Mouse (Mus musculus) forebrain, embryonic 14.5 days (tissue): ENCODE data around the gene Zfp202. TPM values are rescaled to one million over a fixed set of nuclear protein-coding genes. Genes with fewer than 3 reads are reported as not detected.

Experiments used
- ATAC-seq: fragments of 200-750 bp; cut with Nextera tagmentation; 2 replicates; pipeline ENCODE4 v1.8.0; 2017; ENCODE audit warnings: mild to moderate bottlenecking, moderate library complexity
- DNase-seq: peaks from one replicate; pipeline ENCODE4 v3.0.0-alpha.2; 2015; ENCODE audit warnings: low spot score
- H3K27ac ChIP-seq: fragments of 300-500 bp; sonication (generic); 2 replicates; pipeline ENCODE4 v1.5.1; 2014; ENCODE audit warnings: low read depth, mild to moderate bottlenecking, control low read depth, low read length, moderate library complexity
- H3K27me3 ChIP-seq: fragments of 300-500 bp; sonication (generic); replicated peaks from 2 replicates; pipeline ENCODE4 v1.6.1; 2014; ENCODE audit warnings: low read length, control low read depth, mixed read lengths; ENCODE audit not compliant: control insufficient read depth, insufficient read depth
- H3K36me3 ChIP-seq: fragments of 300-500 bp; sonication (generic); 2 replicates; pipeline ENCODE4 v1.6.1; 2014; ENCODE audit warnings: low read length, control low read depth; ENCODE audit not compliant: control insufficient read depth, insufficient read depth
- H3K4me1 ChIP-seq: fragments of 300-500 bp; sonication (generic); 2 replicates; pipeline ENCODE4 v1.6.1; 2014; ENCODE audit warnings: antibody characterized with exemption, low read length, control low read depth; ENCODE audit not compliant: control insufficient read depth, insufficient read depth
- H3K4me2 ChIP-seq: fragments of 300-500 bp; sonication (generic); 2 replicates; pipeline ENCODE4 v1.6.1; 2014; ENCODE audit warnings: mild to moderate bottlenecking, control low read depth, low read length
- H3K4me3 ChIP-seq: fragments of 300-500 bp; sonication (generic); 2 replicates; pipeline ENCODE4 v1.5.1; 2014; ENCODE audit warnings: low read depth, low read length, control low read depth
- H3K9ac ChIP-seq: fragments of 300-500 bp; sonication (generic); 2 replicates; pipeline ENCODE4 v1.6.1; 2014; ENCODE audit warnings: mild to moderate bottlenecking, low read length, control low read depth, moderate library complexity
- H3K9me3 ChIP-seq: fragments of 300-500 bp; sonication (generic); replicated peaks from 2 replicates; pipeline ENCODE4 v1.6.1; 2016; ENCODE audit warnings: low read length, control low read depth, mixed read lengths; ENCODE audit not compliant: control insufficient read depth
- WGBS: fragments of 180-500 bp; shearing (Covaris S2); extraction: QIAGEN DNeasy Blood & Tissue Kit; methylation state at CpG from one replicate; pipeline ENCODE4 v1.1.7; 2014; 5-methylcytosine and 5-hydroxymethylcytosine counted together
- polyA plus RNA-seq: library from polyadenylated mRNA; unstranded; fragments of >200 nt; fragmentation: Nextera tagmentation; extraction: Ambion mirVana; gene quantifications from 2 replicates; pipeline ENCODE4 v1.2.1, GENCODE M21; 2014

Gene Zfp202
- polyA plus RNA-seq, 1 experiment from 2014 or later: 8.5 TPM

GRCm38 (mm10) chr9:40234233-40235072 lies 42.3 kb downstream of the Zfp202 start:
- no peak for ATAC-seq

GRCm38 (mm10) chr9:40235220-40235619 lies 43.1 kb downstream of the Zfp202 start:
- Histone ChIP-seq H3K27me3 (no peaks in the 10 kb centered on the region), H3K27ac (no peak overlapping the region)

More at GRCm38 (mm10) chr9:40234233-40235072, 42.3 kb downstream of the Zfp202 start:
- Histone ChIP-seq H3K9ac (no peak overlapping the region), H3K4me1 (no peaks in the 10 kb centered on the region), H3K27me3 (no peaks in the 10 kb centered on the region), H3K4me2 (no peak overlapping the region), H3K9me3 (no peaks in the 10 kb centered on the region), H3K27ac (no peak overlapping the region), H3K4me3 (no peak overlapping the region), H3K36me3 (no peaks in the 10 kb centered on the region)
- no peak for DNase-seq
- 77% methylated on average over 10 of the region's 10 CpGs for WGBS

GRCm38 (mm10) chr9:40239749-40240148 lies 47.6 kb downstream of the Zfp202 start:
- ATAC-seq: no peak
- 15% methylated on average over 4 of the region's 4 CpGs for WGBS
- no peak overlapping the region for H3K4me3 ChIP-seq
- no peak overlapping the region for H3K27ac ChIP-seq
- H3K36me3 ChIP-seq: no peaks in the 10 kb centered on the region
- no peaks in the 10 kb centered on the region for H3K9me3 ChIP-seq
- H3K4me1 ChIP-seq: peaks cover 10% of the 10 kb centered on the region; the same call in 1 of the 2 replicates
- H3K27me3 ChIP-seq: no peaks in the 10 kb centered on the region
- DNase-seq: no peak
- H3K4me2 ChIP-seq: no peak overlapping the region
- no peak overlapping the region for H3K9ac ChIP-seq

More at GRCm38 (mm10) chr9:40235220-40235619, 43.1 kb downstream of the Zfp202 start:
- no peaks in the 10 kb centered on the region for H3K9me3 ChIP-seq
- H3K9ac ChIP-seq: no peak overlapping the region
- H3K4me2 ChIP-seq: no peak overlapping the region
- 90% methylated on average over 7 of the region's 7 CpGs for WGBS
- H3K4me1 ChIP-seq: no peaks in the 10 kb centered on the region
- ATAC-seq (no peak), DNase-seq (no peak)
- H3K36me3 ChIP-seq: no peaks in the 10 kb centered on the region
- no peak overlapping the region for H3K4me3 ChIP-seq

- Histone ChIP-seq H3K27ac (no peak overlapping the region), H3K27me3 (no peaks in the 10 kb centered on the region), H3K9me3 (no peaks in the 10 kb centered on the region), H3K36me3 (no peaks in the 10 kb centered on the region), H3K9ac (no peak overlapping the region), H3K4me3 (no peak overlapping the region), H3K4me2 (peak overlapping the region; percentile 57; the same call in 1 of the 2 replicates), H3K4me1 (peaks cover 10% of the 10 kb centered on the region; the same call in 1 of the 2 replicates)
- WGBS: 31% methylated on average over 5 of the region's 5 CpGs
- ATAC-seq (no peak), DNase-seq (no peak)
Measured at GRCm38 (mm10) chr9:40240311-40240710, 48.2 kb downstream of the Zfp202 start.

GRCm38 (mm10) chr9:40241223-40241801 lies 49.2 kb downstream of the Zfp202 start:
- Histone ChIP-seq H3K27me3 (no peaks in the 10 kb centered on the region), H3K4me1 (peaks cover 10% of the 10 kb centered on the region; the same call in 1 of the 2 replicates), H3K36me3 (no peaks in the 10 kb centered on the region), H3K27ac (peak overlapping the region; percentile 81), H3K4me2 (peak overlapping the region; percentile 57), H3K9ac (peak overlapping the region; percentile 67), H3K9me3 (no peaks in the 10 kb centered on the region), H3K4me3 (peak overlapping the region; percentile 39)
- under 1% methylated on average over 15 of the region's 15 CpGs for WGBS
- DNase-seq (peak; percentile 85), ATAC-seq (peak; percentile 88)

- H3K4me2 ChIP-seq: peak overlapping the region; percentile 57
- ATAC-seq (peak; percentile 82), DNase-seq (peak; percentile 90)
- no peaks in the 10 kb centered on the region for H3K36me3 ChIP-seq
- H3K4me3 ChIP-seq: peak overlapping the region; percentile 39
- H3K9ac ChIP-seq: peak overlapping the region; percentile 67
- H3K27me3 ChIP-seq: no peaks in the 10 kb centered on the region
- WGBS: 54% methylated on average over 13 of the region's 13 CpGs
- H3K4me1 ChIP-seq: peaks cover 10% of the 10 kb centered on the region; the same call in 1 of the 2 replicates
- H3K9me3 ChIP-seq: no peaks in the 10 kb centered on the region
- H3K27ac ChIP-seq: peak overlapping the region; percentile 81
Measured at GRCm38 (mm10) chr9:40241951-40242888, 50.1 kb downstream of the Zfp202 start.

- H3K27me3 ChIP-seq: no peaks in the 10 kb centered on the region
- no peak overlapping the region for H3K27ac ChIP-seq
- 89% methylated on average over 9 of the region's 9 CpGs for WGBS
- DNase-seq: no peak
- no peaks in the 10 kb centered on the region for H3K36me3 ChIP-seq
- no peak overlapping the region for H3K4me2 ChIP-seq
- no peak for ATAC-seq
- no peak overlapping the region for H3K9ac ChIP-seq
- peaks cover 9% of the 10 kb centered on the region; the same call in 1 of the 2 replicates for H3K4me1 ChIP-seq
- H3K9me3 ChIP-seq: no peaks in the 10 kb centered on the region
- no peak overlapping the region for H3K4me3 ChIP-seq
Measured at GRCm38 (mm10) chr9:40245466-40245865, 53.4 kb downstream of the Zfp202 start.

- no peak for DNase-seq
- WGBS: 82% methylated on average over 7 of the region's 7 CpGs
Measured at GRCm38 (mm10) chr9:40245974-40246665, 54.0 kb downstream of the Zfp202 start.

More at GRCm38 (mm10) chr9:40245974-40246665, 54.0 kb downstream of the Zfp202 start:
- no peaks in the 10 kb centered on the region for H3K9me3 ChIP-seq
- no peak overlapping the region for H3K4me3 ChIP-seq
- no peaks in the 10 kb centered on the region for H3K27me3 ChIP-seq
- H3K36me3 ChIP-seq: no peaks in the 10 kb centered on the region
- H3K4me1 ChIP-seq: peaks cover 3% of the 10 kb centered on the region; the same call in 1 of the 2 replicates
- ATAC-seq: no peak
- H3K27ac ChIP-seq: no peak overlapping the region
- no peak overlapping the region for H3K9ac ChIP-seq
- no peak overlapping the region for H3K4me2 ChIP-seq
